Mouse (Mus musculus) lung, adult 2 months (tissue): Measurements from ENCODE around the gene Trim62. TPM values are rescaled to one million over a fixed set of nuclear protein-coding genes. Genes with fewer than 3 reads are reported as not detected.

Experiments used
- DNase-seq: peaks from one replicate; pipeline ENCODE4 v3.0.0; 2022
- H3K4me1 ChIP-seq: fragments of 200-500 bp; 2 replicates; pipeline ENCODE4 v1.6.1; 2011; ENCODE audit warnings: low read length; ENCODE audit not compliant: control insufficient read depth, insufficient read depth
- H3K4me3 ChIP-seq: fragments of 200-500 bp; replicated peaks from 2 replicates; pipeline ENCODE3; 2011; ENCODE audit warnings: low read depth, mild to moderate bottlenecking, control low read depth, low read length; ENCODE audit errors: extremely low read depth
- CTCF ChIP-seq: fragments of 200-500 bp; IDR thresholded peaks from 2 replicates; pipeline ENCODE4 v1.5.1; 2011; ENCODE audit warnings: mild to moderate bottlenecking, low read length, control low read depth; ENCODE audit not compliant: insufficient read depth
- POLR2A ChIP-seq: fragments of 200-500 bp; IDR thresholded peaks from 2 replicates; pipeline ENCODE4 v1.6.1; 2011; ENCODE audit warnings: low read depth, mild to moderate bottlenecking, control low read depth, low read length, borderline replicate concordance; ENCODE audit errors: extremely low read depth
- WGBS: fragments of 180-500 bp; shearing (Covaris S2); methylation state at CpG from one replicate; pipeline ENCODE4 v1.1.7; 2018; 5-methylcytosine and 5-hydroxymethylcytosine counted together
- polyA plus RNA-seq: library from polyadenylated mRNA; depleted of rRNA; stranded (reverse); fragments of >200 nt; gene quantifications from 2 replicates; pipeline ENCODE4 v1.2.3, GENCODE M21; 2012; rRNA removed

Trim62 gene
- 18.6 and 19.7 TPM in 2 replicates for polyA plus RNA-seq

- no peak for TF ChIP-seq CTCF
- TF ChIP-seq POLR2A: peak; percentile 66; the same call in 1 of the 2 replicates
- Histone ChIP-seq H3K4me1 (peaks cover 4% of the 10 kb centered on the region), H3K4me3 (peak within 1 kb of the TSS; percentile 69)
- under 1% methylated on average over 30 of the region's 37 CpGs for WGBS
- peak; percentile 73 for DNase-seq
These were observed at the start of gene Trim62 for GRCm38 (mm10) chr4:128883379-128883781. Gene Trim62, plus strand, starts transcription at chr4:128883580.

GRCm38 (mm10) chr4:128838202-128838601, 45.2 kb upstream of the Trim62 start:
- no peak overlapping the region for H3K4me3 ChIP-seq
- TF ChIP-seq POLR2A (no peak), CTCF (no peak)
- no peak for DNase-seq
- 47% methylated on average over 5 of the region's 5 CpGs for WGBS
- H3K4me1 ChIP-seq: no peaks in the 10 kb centered on the region

GRCm38 (mm10) chr4:128839811-128840738, 43.3 kb upstream of the Trim62 start:
- 19% methylated on average over 16 of the region's 16 CpGs for WGBS
- Histone ChIP-seq H3K4me1 (no peaks in the 10 kb centered on the region), H3K4me3 (no peak overlapping the region)
- TF ChIP-seq CTCF (no peak), POLR2A (no peak)
- no peak for DNase-seq

GRCm38 (mm10) chr4:128841259-128841658, 42.1 kb upstream of the Trim62 start:
- TF ChIP-seq CTCF: no peak
- TF ChIP-seq POLR2A: no peak
- no peaks in the 10 kb centered on the region for H3K4me1 ChIP-seq
- no peak overlapping the region for H3K4me3 ChIP-seq
- WGBS: 42% methylated on average over 8 of the region's 8 CpGs
- no peak for DNase-seq

- H3K4me1 ChIP-seq: no peaks in the 10 kb centered on the region
- no peak overlapping the region for H3K4me3 ChIP-seq
- 44% methylated on average over 13 of the region's 13 CpGs for WGBS
- no peak for TF ChIP-seq POLR2A
- TF ChIP-seq CTCF: no peak
- DNase-seq: no peak
These were observed 38.8 kb upstream of the Trim62 start for GRCm38 (mm10) chr4:128844566-128844965.

- Histone ChIP-seq H3K4me1 (no peaks in the 10 kb centered on the region), H3K4me3 (no peak overlapping the region)
- TF ChIP-seq CTCF (no peak), POLR2A (no peak)
- WGBS: 70% methylated on average over 12 of the region's 12 CpGs
- no peak for DNase-seq
These were observed 37.9 kb upstream of the Trim62 start for GRCm38 (mm10) chr4:128845367-128845973.

- DNase-seq: no peak
- WGBS: 90% methylated on average over 3 of the region's 3 CpGs
- TF ChIP-seq CTCF (no peak), POLR2A (no peak)
- Histone ChIP-seq H3K4me1 (no peaks in the 10 kb centered on the region), H3K4me3 (no peak overlapping the region)
These were observed 34.4 kb upstream of the Trim62 start for GRCm38 (mm10) chr4:128848961-128849360.

GRCm38 (mm10) chr4:128849686-128850085, 33.7 kb upstream of the Trim62 start:
- TF ChIP-seq CTCF (no peak), POLR2A (no peak)
- WGBS: 71% methylated on average over 7 of the region's 7 CpGs
- DNase-seq: no peak
- no peaks in the 10 kb centered on the region for H3K4me1 ChIP-seq
- no peak overlapping the region for H3K4me3 ChIP-seq

GRCm38 (mm10) chr4:128852266-128852887, 31.0 kb upstream of the Trim62 start:
- no peak for DNase-seq
- Histone ChIP-seq H3K4me1 (no peaks in the 10 kb centered on the region), H3K4me3 (no peak overlapping the region)
- WGBS: 74% methylated on average over 12 of the region's 12 CpGs
- TF ChIP-seq CTCF: no peak
- TF ChIP-seq POLR2A: no peak
